Mouse (Mus musculus) limb, embryonic 12.5 days (tissue): ENCODE data around the gene Ralb. TPM values are rescaled to one million over a fixed set of nuclear protein-coding genes. Genes with fewer than 3 reads are reported as not detected.

Experiments
- ATAC-seq: fragments of 200-750 bp; cut with Nextera tagmentation; 2 replicates; pipeline ENCODE4 v1.8.0; 2017; ENCODE audit warnings: low read depth, moderate TSS enrichment; ENCODE audit not compliant: insufficient number of reproducible peaks, insufficient read depth, low FRiP score, low TSS enrichment
- H3K27ac ChIP-seq: fragments of 300-500 bp; sonication (generic); 2 replicates; pipeline ENCODE4 v1.5.1; 2016; ENCODE audit warnings: mild to moderate bottlenecking, moderate library complexity
- H3K27me3 ChIP-seq: fragments of 300-500 bp; sonication (generic); 2 replicates; pipeline ENCODE4 v1.6.1; 2016; ENCODE audit warnings: mild to moderate bottlenecking, moderate library complexity
- H3K36me3 ChIP-seq: fragments of 300-500 bp; sonication (generic); 2 replicates; pipeline ENCODE4 v1.6.1; 2016; ENCODE audit warnings: mild to moderate bottlenecking, moderate library complexity
- H3K4me1 ChIP-seq: fragments of 300-500 bp; sonication (generic); replicated peaks from 2 replicates; pipeline ENCODE4 v1.6.1; 2016
- H3K4me2 ChIP-seq: fragments of 300-500 bp; sonication (generic); 2 replicates; pipeline ENCODE4 v1.6.1; 2016; ENCODE audit warnings: mild to moderate bottlenecking, moderate library complexity
- H3K4me3 ChIP-seq: fragments of 300-500 bp; sonication (generic); replicated peaks from 2 replicates; pipeline ENCODE4 v1.5.1; 2016; ENCODE audit warnings: mild to moderate bottlenecking
- H3K9ac ChIP-seq: fragments of 300-500 bp; sonication (generic); replicated peaks from 2 replicates; pipeline ENCODE4 v1.6.1; 2016; ENCODE audit warnings: mild to moderate bottlenecking, moderate library complexity
- H3K9me3 ChIP-seq: fragments of 300-500 bp; sonication (generic); 2 replicates; pipeline ENCODE4 v1.6.1; 2016; ENCODE audit warnings: mild to moderate bottlenecking, moderate library complexity
- WGBS: fragments of 180-500 bp; shearing (Covaris S2); methylation state at CpG from one replicate; pipeline ENCODE4 v1.1.7; 2016; 5-methylcytosine and 5-hydroxymethylcytosine counted together
- polyA plus RNA-seq: library from polyadenylated mRNA; unstranded; fragments of >200 nt; fragmentation: Nextera tagmentation; extraction: Ambion mirVana; gene quantifications from 2 replicates; pipeline ENCODE4 v1.2.1, GENCODE M21; 2016

Gene Ralb
- polyA plus RNA-seq, 1 experiment from 2014 or later, result 112 TPM

DNA sequence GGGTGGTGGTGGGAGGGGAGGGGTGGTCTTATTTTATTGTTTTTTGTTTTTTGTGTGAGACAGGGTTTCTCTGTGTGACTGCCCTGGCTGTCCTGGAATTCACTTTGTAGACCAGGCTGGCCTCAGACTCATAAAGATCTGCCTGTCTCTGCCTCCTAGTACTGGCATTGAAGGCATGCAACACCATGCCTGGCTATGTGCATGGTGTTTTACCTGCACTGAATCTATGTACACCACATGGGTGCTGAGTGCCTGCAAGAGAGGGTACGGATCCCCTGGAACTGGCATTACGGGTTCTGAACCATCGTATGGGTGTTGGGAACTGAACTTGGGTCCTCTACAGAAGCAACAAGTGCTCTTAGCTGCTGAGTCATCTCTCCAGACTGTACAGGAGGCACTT is 1.4 kb upstream of the Ralb start:
- no peak for ATAC-seq
- Histone ChIP-seq H3K27ac (no peak overlapping the region), H3K4me1 (peaks cover 38% of the 10 kb centered on the region), H3K27me3 (no peaks in the 10 kb centered on the region), H3K36me3 (no peaks in the 10 kb centered on the region; the same call in 1 of the 2 replicates), H3K4me3 (no peak overlapping the region), H3K4me2 (no peak overlapping the region), H3K9me3 (no peaks in the 10 kb centered on the region), H3K9ac (no peak overlapping the region)
- 91% methylated on average over 3 of the region's 3 CpGs for WGBS

DNA sequence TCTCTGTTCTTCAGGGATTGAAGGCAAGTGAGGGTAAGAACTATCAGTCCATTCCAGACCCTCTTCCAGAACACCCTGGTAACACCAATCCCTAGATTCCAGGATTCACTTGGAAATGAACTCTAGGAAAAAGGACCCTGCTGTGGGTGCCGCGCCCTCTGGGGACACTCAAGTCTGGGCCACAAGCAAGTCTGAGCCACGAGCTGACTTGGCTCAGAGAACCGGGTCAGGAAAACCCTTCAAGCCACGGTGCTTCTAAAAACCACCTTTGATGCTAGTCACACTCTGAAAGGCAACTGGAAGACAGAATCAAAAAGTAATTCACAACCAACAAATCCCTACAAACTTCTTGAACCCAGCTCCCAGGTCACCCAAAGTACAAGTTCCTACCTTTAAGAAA is 786 bp downstream of the Ralb start:
- Histone ChIP-seq H3K4me3 (peak overlapping the region; percentile 73), H3K9ac (peak overlapping the region; percentile 68), H3K36me3 (peaks cover 4% of the 10 kb centered on the region), H3K4me1 (peaks cover 31% of the 10 kb centered on the region), H3K27ac (peak overlapping the region; percentile 67; the same call in 1 of the 2 replicates), H3K27me3 (no peaks in the 10 kb centered on the region), H3K4me2 (peak overlapping the region; percentile 76), H3K9me3 (no peaks in the 10 kb centered on the region)
- no peak for ATAC-seq
- 16% methylated on average over 5 of the region's 5 CpGs for whole genome bisulfite sequencing

GRCm38 (mm10) chr1:119503181-119503580 is 1.4 kb downstream of the Ralb start:
- no peak overlapping the region for H3K9ac ChIP-seq

DNA sequence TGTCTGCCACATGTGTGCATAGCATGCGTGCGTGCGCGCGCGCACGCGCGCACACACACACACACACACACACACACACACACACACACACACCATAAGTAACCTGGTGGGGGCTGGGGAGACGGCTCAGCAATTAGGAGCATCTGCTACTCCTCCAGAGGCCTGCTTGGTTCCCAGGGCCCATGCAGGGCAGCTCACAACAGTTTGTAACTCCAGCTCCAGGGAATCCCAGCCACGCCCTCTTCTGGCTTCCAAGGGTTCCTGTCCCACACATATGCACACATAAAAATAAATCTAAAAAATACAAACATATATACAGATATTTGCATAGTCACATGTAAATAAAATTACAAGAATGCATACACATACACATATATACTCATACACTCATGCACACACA is 1.9 kb downstream of the Ralb start:
- WGBS, result 91% methylated on average over 11 of the region's 11 CpGs

More at GRCm38 (mm10) chr1:119503181-119503580, 1.4 kb downstream of the Ralb start:
- H3K27me3 ChIP-seq, result no peaks in the 10 kb centered on the region
- peaks cover 4% of the 10 kb centered on the region for H3K36me3 ChIP-seq
- ATAC-seq, result no peak
- H3K27ac ChIP-seq, result no peak overlapping the region
- H3K4me2 ChIP-seq, result peak overlapping the region; percentile 76
- H3K4me1 ChIP-seq, result peaks cover 29% of the 10 kb centered on the region
- WGBS, result 89% methylated on average over 3 of the region's 3 CpGs
- no peaks in the 10 kb centered on the region for H3K9me3 ChIP-seq
- peak overlapping the region; percentile 73 for H3K4me3 ChIP-seq

DNA sequence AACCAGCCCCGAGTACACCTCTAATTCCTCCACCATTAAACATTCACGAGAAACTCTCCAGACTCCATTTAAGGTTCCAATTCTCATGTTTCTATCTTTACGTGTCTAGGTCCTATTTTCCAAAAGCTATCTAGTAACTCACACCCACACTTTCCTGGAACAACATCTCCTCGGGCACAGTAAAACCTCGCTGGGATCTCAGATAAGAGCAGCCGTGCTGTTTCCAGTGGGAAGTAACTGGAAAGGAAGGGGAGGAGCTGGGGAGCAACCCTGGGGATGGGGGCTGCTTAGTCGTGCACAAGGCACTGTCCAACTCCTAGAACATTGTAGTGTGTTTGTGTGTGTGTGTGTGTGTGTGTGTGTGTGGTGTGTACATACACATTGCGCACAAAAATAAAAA is 2.7 kb downstream of the Ralb start:
- Histone ChIP-seq H3K27me3 (no peaks in the 10 kb centered on the region), H3K4me2 (no peak overlapping the region), H3K27ac (no peak overlapping the region), H3K9me3 (no peaks in the 10 kb centered on the region), H3K9ac (no peak overlapping the region), H3K4me3 (no peak overlapping the region), H3K36me3 (peaks cover 4% of the 10 kb centered on the region), H3K4me1 (peaks cover 29% of the 10 kb centered on the region)
- ATAC-seq, result no peak
- WGBS, result 80% methylated on average over 8 of the region's 8 CpGs

More for the DNA sequence above, 1.9 kb downstream of the Ralb start:
- peak overlapping the region; percentile 73; the same call in 1 of the 2 replicates for H3K4me3 ChIP-seq
- ATAC-seq, result no peak
- H3K27ac ChIP-seq, result no peak overlapping the region
- H3K4me1 ChIP-seq, result peaks cover 29% of the 10 kb centered on the region
- H3K4me2 ChIP-seq, result peak overlapping the region; percentile 76
- H3K9me3 ChIP-seq, result no peaks in the 10 kb centered on the region
- no peak overlapping the region for H3K9ac ChIP-seq
- peaks cover 4% of the 10 kb centered on the region for H3K36me3 ChIP-seq
- H3K27me3 ChIP-seq, result no peaks in the 10 kb centered on the region

GRCm38 (mm10) chr1:119499456-119499855 is 5.1 kb downstream of the Ralb start:
- Histone ChIP-seq H3K9ac (no peak overlapping the region), H3K9me3 (no peaks in the 10 kb centered on the region), H3K4me1 (peaks cover 23% of the 10 kb centered on the region), H3K27ac (no peak overlapping the region), H3K27me3 (no peaks in the 10 kb centered on the region), H3K36me3 (peaks cover 4% of the 10 kb centered on the region), H3K4me3 (no peak overlapping the region), H3K4me2 (no peak overlapping the region)
- ATAC-seq, result no peak
- 93% methylated on average over 10 of the region's 10 CpGs for WGBS

GRCm38 (mm10) chr1:119498536-119499231 is 5.9 kb downstream of the Ralb start:
- WGBS, result 83% methylated on average over 9 of the region's 9 CpGs
- no peaks in the 10 kb centered on the region for H3K9me3 ChIP-seq
- ATAC-seq, result no peak
- H3K27me3 ChIP-seq, result no peaks in the 10 kb centered on the region
- H3K9ac ChIP-seq, result no peak overlapping the region
- H3K36me3 ChIP-seq, result peaks cover 4% of the 10 kb centered on the region
- peaks cover 19% of the 10 kb centered on the region for H3K4me1 ChIP-seq
- H3K27ac ChIP-seq, result no peak overlapping the region
- H3K4me2 ChIP-seq, result no peak overlapping the region
- H3K4me3 ChIP-seq, result no peak overlapping the region

- 82% methylated on average over 5 of the region's 5 CpGs for WGBS
- no peaks in the 10 kb centered on the region for H3K27me3 ChIP-seq
- H3K9me3 ChIP-seq, result no peaks in the 10 kb centered on the region
- H3K27ac ChIP-seq, result no peak overlapping the region
- no peak overlapping the region for H3K4me2 ChIP-seq
- no peak overlapping the region for H3K9ac ChIP-seq
- no peak for ATAC-seq
- no peak overlapping the region for H3K4me3 ChIP-seq
- H3K36me3 ChIP-seq, result peaks cover 4% of the 10 kb centered on the region
- H3K4me1 ChIP-seq, result peaks cover 8% of the 10 kb centered on the region
Observed at GRCm38 (mm10) chr1:119497346-119498004, 7.1 kb downstream of the Ralb start.

DNA sequence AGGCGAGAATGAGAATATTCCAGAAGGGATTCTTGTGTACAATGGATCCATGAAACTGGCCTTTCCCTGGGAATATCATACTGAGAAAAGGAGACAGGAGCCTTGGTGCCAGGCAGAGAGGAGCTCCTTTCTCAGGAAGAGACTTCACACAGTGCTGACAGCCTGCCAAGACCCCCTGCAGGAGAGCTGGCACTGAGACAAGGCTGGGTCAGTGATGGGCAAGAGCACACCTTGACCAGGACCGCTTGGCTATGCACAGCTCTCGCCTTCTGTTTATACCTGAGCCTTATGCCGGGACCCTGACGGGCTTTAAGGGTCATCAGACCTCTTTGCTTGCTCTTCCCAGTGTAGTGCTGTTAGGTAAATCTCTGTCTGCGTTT is 9.2 kb downstream of the Ralb start:
- Histone ChIP-seq H3K36me3 (peaks cover under 1% of the 10 kb centered on the region), H3K27me3 (no peaks in the 10 kb centered on the region), H3K4me1 (peaks cover 28% of the 10 kb centered on the region), H3K4me3 (no peak overlapping the region), H3K27ac (no peak overlapping the region), H3K9ac (no peak overlapping the region), H3K4me2 (no peak overlapping the region), H3K9me3 (no peaks in the 10 kb centered on the region)
- no peak for ATAC-seq
- 83% methylated on average over 6 of the region's 6 CpGs for WGBS

DNA sequence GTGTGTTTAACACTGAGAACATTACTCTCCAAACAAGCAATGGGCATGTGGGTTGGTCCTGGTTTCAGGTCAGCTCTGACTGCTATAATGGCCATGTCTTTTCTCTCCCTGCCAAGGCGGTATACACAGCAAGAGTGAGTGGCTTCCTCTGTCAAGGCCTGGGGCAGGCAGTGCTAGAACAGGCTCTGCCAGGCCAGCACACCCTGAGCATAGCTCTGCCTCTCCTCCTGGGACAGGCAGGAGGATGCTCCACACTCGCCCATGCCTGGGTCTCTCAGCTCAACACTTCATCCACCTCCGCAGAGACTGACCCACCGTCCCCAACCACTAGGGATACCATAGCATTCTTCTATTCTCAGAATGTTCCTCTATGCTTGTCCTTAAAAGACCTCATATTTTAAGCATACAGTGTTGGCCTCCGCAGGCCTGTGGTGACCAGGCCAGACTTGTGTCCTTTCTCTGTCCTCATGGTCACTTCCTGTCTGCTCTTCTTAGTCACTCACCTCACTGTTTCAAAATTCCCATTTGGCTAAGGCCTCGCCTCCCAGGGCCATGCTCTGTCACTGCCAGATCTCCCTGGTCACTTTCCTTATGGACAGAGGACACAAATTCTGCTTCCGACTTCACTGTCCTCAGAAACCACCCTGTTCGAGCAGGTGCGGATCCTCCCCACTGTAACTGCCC is 9.7 kb downstream of the Ralb start:
- H3K9ac ChIP-seq, result no peak overlapping the region
- 92% methylated on average over 9 of the region's 9 CpGs for WGBS
- H3K4me1 ChIP-seq, result peaks cover 33% of the 10 kb centered on the region
- no peaks in the 10 kb centered on the region; the same call in 1 of the 2 replicates for H3K36me3 ChIP-seq
- no peaks in the 10 kb centered on the region for H3K9me3 ChIP-seq
- no peak overlapping the region for H3K4me2 ChIP-seq
- H3K27me3 ChIP-seq, result no peaks in the 10 kb centered on the region
- no peak for ATAC-seq
- H3K4me3 ChIP-seq, result no peak overlapping the region
- H3K27ac ChIP-seq, result no peak overlapping the region

- Histone ChIP-seq H3K27ac (no peak overlapping the region), H3K4me1 (peaks cover 40% of the 10 kb centered on the region), H3K4me3 (no peak overlapping the region), H3K9me3 (no peaks in the 10 kb centered on the region), H3K27me3 (no peaks in the 10 kb centered on the region), H3K4me2 (no peak overlapping the region), H3K9ac (no peak overlapping the region), H3K36me3 (no peaks in the 10 kb centered on the region; the same call in 1 of the 2 replicates)
- ATAC-seq, result no peak
- WGBS, result 74% methylated on average over 2 of the region's 2 CpGs
Observed at GRCm38 (mm10) chr1:119494024-119494711, 10.4 kb downstream of the Ralb start.
